Mouse (Mus musculus) urinary bladder, postnatal 36 days (tissue): ENCODE measurements around the gene Lbh.

Experiments
- DNase-seq, 2 experiments: peaks; one replicate each; pipeline ENCODE4 v3.0.0; 2022; ENCODE audit warnings: low spot score in 2 of 2, mixed read lengths in 1 of 2

Gene Lbh

GRCm38 (mm10) chr17:72970631-72971161 lies 52.6 kb downstream of the Lbh start:
- DNase-seq, result no peak

DNA sequence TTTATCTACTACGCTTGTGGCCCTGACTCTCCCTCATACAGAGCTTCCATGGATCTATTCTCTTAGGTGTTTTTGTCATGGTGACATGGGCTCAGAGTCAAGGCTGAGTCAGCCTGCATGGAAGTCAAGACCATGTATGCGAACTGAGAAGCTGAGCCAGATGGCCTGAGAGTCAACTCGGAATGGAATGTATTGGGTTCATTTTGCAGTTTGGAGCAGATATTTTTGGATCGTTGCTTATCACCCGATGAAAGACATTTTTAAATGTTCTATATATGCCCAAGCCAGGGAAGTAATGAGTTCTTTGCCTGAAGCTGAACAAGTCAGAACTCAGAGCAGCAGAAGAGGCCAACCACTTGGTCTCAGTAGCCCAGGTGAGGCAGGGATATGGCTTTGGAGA lies 54.9 kb downstream of the Lbh start:
- DNase-seq, result no peak

DNA sequence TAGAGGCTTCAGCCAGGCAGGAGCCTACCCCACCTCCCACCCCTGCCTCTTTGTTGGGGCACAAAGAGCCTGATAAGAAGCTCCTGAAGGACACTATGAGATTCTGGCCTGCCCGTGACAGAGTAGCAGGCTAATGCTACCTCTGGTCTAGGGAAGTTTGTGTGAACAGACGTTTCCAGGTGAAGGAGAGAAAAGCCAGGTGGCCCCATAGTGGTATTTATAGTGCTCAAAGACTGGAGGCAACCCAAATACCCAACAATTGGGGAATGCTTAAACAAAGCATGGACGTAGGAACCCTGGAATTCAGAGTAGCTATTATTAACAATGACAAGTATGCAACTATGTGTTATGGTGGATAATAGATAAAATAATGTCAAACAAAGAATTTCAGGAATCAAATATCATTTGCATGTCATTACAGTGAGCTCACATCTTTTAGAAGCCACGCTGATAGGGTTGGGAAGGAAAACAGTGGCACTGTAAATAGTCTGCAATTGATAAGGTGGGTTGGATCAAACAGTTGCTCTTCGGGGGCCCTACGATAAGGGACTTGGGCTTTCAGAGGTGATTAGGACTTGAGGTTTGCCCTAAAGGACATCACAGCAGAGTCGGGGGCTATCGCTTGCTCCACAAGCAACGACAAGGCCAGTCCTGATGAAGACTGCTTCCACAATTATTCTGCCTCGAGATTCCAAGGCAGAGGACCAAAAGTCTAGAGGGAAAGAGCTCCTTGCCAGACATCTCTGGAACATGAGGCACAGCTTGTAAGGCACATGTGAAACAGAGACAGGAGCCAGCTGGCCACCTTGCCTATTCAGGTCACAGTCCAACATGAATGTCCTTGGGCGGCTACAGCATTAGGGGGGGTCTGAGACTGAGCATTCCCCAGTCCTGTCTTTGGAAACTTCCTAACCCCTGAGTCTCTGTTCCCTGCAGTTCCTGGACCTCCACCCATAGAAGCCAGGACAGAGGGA lies 58.4 kb downstream of the Lbh start:
- DNase-seq, result peak in 1 of 2 experiments; percentile 42

GRCm38 (mm10) chr17:72977616-72978015 lies 59.5 kb downstream of the Lbh start:
- DNase-seq, result no peak

- no peak for DNase-seq
Observed at GRCm38 (mm10) chr17:72982156-72982555, 64.1 kb downstream of the Lbh start.

GRCm38 (mm10) chr17:72983471-72983870 lies 65.4 kb downstream of the Lbh start:
- peak in 1 of 2 experiments; percentile 28 for DNase-seq

GRCm38 (mm10) chr17:72989025-72989424 lies 70.9 kb downstream of the Lbh start:
- no peak for DNase-seq
